Mouse (Mus musculus) limb, embryonic 11.5 days (tissue): Measurements from ENCODE around the gene Rab5c. TPM values are rescaled to one million over a fixed set of nuclear protein-coding genes. Genes with fewer than 3 reads are reported as not detected.
A peak's percentile ranks its signal among the peaks of the same experiment; 100 is the strongest.

Experiments
- ATAC-seq: fragments of 200-750 bp; cut with Nextera tagmentation; 2 replicates; pipeline ENCODE4 v1.8.0; 2017; ENCODE audit warnings: low read depth; ENCODE audit not compliant: insufficient number of reproducible peaks, low FRiP score, low TSS enrichment
- DNase-seq: peaks from one replicate; pipeline ENCODE4 v3.0.0-alpha.2; 2015; ENCODE audit warnings: low spot score
- H3K27ac ChIP-seq: fragments of 300-500 bp; sonication (generic); replicated peaks from 2 replicates; pipeline ENCODE4 v1.5.1; 2014; ENCODE audit warnings: low read depth, mild to moderate bottlenecking, low read length
- H3K27me3 ChIP-seq: fragments of 300-500 bp; sonication (generic); 2 replicates; pipeline ENCODE4 v1.6.1; 2014; ENCODE audit warnings: mild to moderate bottlenecking, low read length, mixed read lengths; ENCODE audit not compliant: control insufficient read depth, insufficient read depth
- H3K36me3 ChIP-seq: fragments of 300-500 bp; sonication (generic); 2 replicates; pipeline ENCODE4 v1.6.1; 2014; ENCODE audit warnings: mild to moderate bottlenecking, low read length, moderate library complexity, mixed read lengths; ENCODE audit not compliant: control insufficient read depth, insufficient read depth
- H3K4me1 ChIP-seq: fragments of 300-500 bp; sonication (generic); 2 replicates; pipeline ENCODE4 v1.6.1; 2014; ENCODE audit warnings: low read length, mixed read lengths; ENCODE audit not compliant: control insufficient read depth, insufficient read depth
- H3K4me2 ChIP-seq: fragments of 300-500 bp; sonication (generic); 2 replicates; pipeline ENCODE4 v1.6.1; 2014; ENCODE audit warnings: low read depth, mild to moderate bottlenecking, moderate library complexity; ENCODE audit not compliant: severe bottlenecking
- H3K4me3 ChIP-seq: fragments of 300-500 bp; sonication (generic); 2 replicates; pipeline ENCODE4 v1.5.1; 2014; ENCODE audit warnings: low read depth, low read length
- H3K9ac ChIP-seq: fragments of 300-500 bp; sonication (generic); 2 replicates; pipeline ENCODE4 v1.6.1; 2014; ENCODE audit warnings: mild to moderate bottlenecking, low read length
- H3K9me3 ChIP-seq: fragments of 300-500 bp; sonication (generic); 2 replicates; pipeline ENCODE4 v1.6.1; 2016; ENCODE audit warnings: low read length; ENCODE audit not compliant: control insufficient read depth
- WGBS: fragments of 180-500 bp; shearing (Covaris S2); extraction: QIAGEN DNeasy Blood & Tissue Kit; methylation state at CpG from one replicate; pipeline ENCODE4 v1.1.7; 2014; 5-methylcytosine and 5-hydroxymethylcytosine counted together
- polyA plus RNA-seq: library from polyadenylated mRNA; unstranded; fragments of >200 nt; fragmentation: Nextera tagmentation; extraction: Ambion mirVana; gene quantifications from 2 replicates; pipeline ENCODE4 v1.2.1, GENCODE M21; 2014

Rab5c gene
- polyA plus RNA-seq, 1 experiment from 2014 or later = 68.7 TPM

- H3K4me2 ChIP-seq = peak overlapping the region; percentile 10; the same call in 1 of the 2 replicates
- ATAC-seq (no peak), DNase-seq (no peak)
- H3K36me3 ChIP-seq = no peaks in the 10 kb centered on the region; the same call in 1 of the 2 replicates
- 76% methylated on average over 14 of the region's 14 CpGs for WGBS
- no peak overlapping the region for H3K4me3 ChIP-seq
- H3K27me3 ChIP-seq = no peaks in the 10 kb centered on the region
- H3K4me1 ChIP-seq = peaks cover 3% of the 10 kb centered on the region
- H3K9me3 ChIP-seq = no peaks in the 10 kb centered on the region
- no peak overlapping the region for H3K27ac ChIP-seq
- no peak overlapping the region for H3K9ac ChIP-seq
Measured at GRCm38 (mm10) chr11:100735954-100736745, 1.9 kb downstream of the Rab5c start.

GRCm38 (mm10) chr11:100735134-100735865 is 2.7 kb downstream of the Rab5c start:
- ATAC-seq (no peak), DNase-seq (no peak)
- Histone ChIP-seq H3K4me3 (no peak overlapping the region), H3K36me3 (no peaks in the 10 kb centered on the region; the same call in 1 of the 2 replicates), H3K4me2 (no peak overlapping the region), H3K9me3 (no peaks in the 10 kb centered on the region), H3K9ac (no peak overlapping the region), H3K27ac (no peak overlapping the region), H3K4me1 (peaks cover 3% of the 10 kb centered on the region), H3K27me3 (no peaks in the 10 kb centered on the region)
- 90% methylated on average over 9 of the region's 9 CpGs for WGBS

GRCm38 (mm10) chr11:100730477-100731205 is 7.4 kb downstream of the Rab5c start:
- ATAC-seq (no peak), DNase-seq (no peak)
- WGBS = 90% methylated on average over 6 of the region's 6 CpGs
- H3K27ac ChIP-seq = no peak overlapping the region
- H3K4me1 ChIP-seq = no peaks in the 10 kb centered on the region
- H3K9ac ChIP-seq = no peak overlapping the region
- H3K27me3 ChIP-seq = no peaks in the 10 kb centered on the region
- no peak overlapping the region for H3K4me3 ChIP-seq
- no peak overlapping the region for H3K4me2 ChIP-seq
- H3K36me3 ChIP-seq = no peaks in the 10 kb centered on the region; the same call in 1 of the 2 replicates
- no peaks in the 10 kb centered on the region for H3K9me3 ChIP-seq

GRCm38 (mm10) chr11:100729976-100730375 is 8.0 kb downstream of the Rab5c start:
- no peak for ATAC-seq
- peaks cover 3% of the 10 kb centered on the region; the same call in 1 of the 2 replicates for H3K4me1 ChIP-seq
- H3K27me3 ChIP-seq = no peaks in the 10 kb centered on the region
- no peak overlapping the region for H3K9ac ChIP-seq
- H3K4me2 ChIP-seq = no peak overlapping the region
- 91% methylated on average over 4 of the region's 4 CpGs for WGBS
- no peak overlapping the region for H3K27ac ChIP-seq
- H3K4me3 ChIP-seq = no peak overlapping the region
- no peaks in the 10 kb centered on the region; the same call in 1 of the 2 replicates for H3K36me3 ChIP-seq
- DNase-seq = no peak
- H3K9me3 ChIP-seq = no peaks in the 10 kb centered on the region

- no peaks in the 10 kb centered on the region; the same call in 1 of the 2 replicates for H3K36me3 ChIP-seq
Measured at GRCm38 (mm10) chr11:100728601-100729000, 9.4 kb downstream of the Rab5c start.

GRCm38 (mm10) chr11:100727201-100727600 is 10.8 kb downstream of the Rab5c start:
- Histone ChIP-seq H3K9me3 (no peaks in the 10 kb centered on the region), H3K27me3 (no peaks in the 10 kb centered on the region), H3K9ac (no peak overlapping the region), H3K4me1 (peaks cover 7% of the 10 kb centered on the region; the same call in 1 of the 2 replicates), H3K4me3 (no peak overlapping the region), H3K4me2 (no peak overlapping the region), H3K36me3 (no peaks in the 10 kb centered on the region), H3K27ac (no peak overlapping the region)
- ATAC-seq (no peak), DNase-seq (no peak)
- WGBS = 89% methylated on average over 3 of the region's 3 CpGs

More at GRCm38 (mm10) chr11:100728601-100729000, 9.4 kb downstream of the Rab5c start:
- no peak for ATAC-seq
- no peak overlapping the region for H3K9ac ChIP-seq
- no peak overlapping the region for H3K27ac ChIP-seq
- no peaks in the 10 kb centered on the region for H3K9me3 ChIP-seq
- no peak for DNase-seq
- no peaks in the 10 kb centered on the region for H3K27me3 ChIP-seq
- 86% methylated on average over 6 of the region's 6 CpGs for WGBS
- no peak overlapping the region for H3K4me3 ChIP-seq
- no peak overlapping the region for H3K4me2 ChIP-seq
- H3K4me1 ChIP-seq = peaks cover 7% of the 10 kb centered on the region; the same call in 1 of the 2 replicates

- H3K9ac ChIP-seq = no peak overlapping the region; the same call in 1 of the 2 replicates
Measured at GRCm38 (mm10) chr11:100724919-100725512, 13.0 kb downstream of the Rab5c start.

More at GRCm38 (mm10) chr11:100724919-100725512, 13.0 kb downstream of the Rab5c start:
- no peak overlapping the region; the same call in 1 of the 2 replicates for H3K27ac ChIP-seq
- no peaks in the 10 kb centered on the region for H3K36me3 ChIP-seq
- H3K9me3 ChIP-seq = no peaks in the 10 kb centered on the region
- H3K27me3 ChIP-seq = no peaks in the 10 kb centered on the region
- H3K4me1 ChIP-seq = peaks cover 7% of the 10 kb centered on the region; the same call in 1 of the 2 replicates
- WGBS = 34% methylated on average over 5 of the region's 5 CpGs
- no peak overlapping the region for H3K4me3 ChIP-seq
- H3K4me2 ChIP-seq = no peak overlapping the region
- DNase-seq (no peak), ATAC-seq (no peak)
